Mouse (Mus musculus): ENCODE results near the gene Atp1a1.

The Atp1a1 gene

GRCm38 (mm10) chr3:101611012-101611812 lies 6.7 kb upstream of the Atp1a1 start:
- peak; percentile 45 for DNase-seq

GRCm38 (mm10) chr3:101609302-101609701 lies 4.8 kb upstream of the Atp1a1 start:
- no peak for DNase-seq

GRCm38 (mm10) chr3:101606861-101607455 lies 2.5 kb upstream of the Atp1a1 start:
- DNase-seq = no peak

- DNase-seq = no peak
Measured at GRCm38 (mm10) chr3:101605721-101606120, 1.2 kb upstream of the Atp1a1 start.

- no peak for DNase-seq
Measured at GRCm38 (mm10) chr3:101605291-101605690, 807 bp upstream of the Atp1a1 start.

- peak; percentile 95 for DNase-seq
Measured at GRCm38 (mm10) chr3:101603661-101604549, 579 bp downstream of the Atp1a1 start.

GRCm38 (mm10) chr3:101603194-101603593 lies 1.3 kb downstream of the Atp1a1 start:
- DNase-seq = peak; percentile 65

- DNase-seq = peak; percentile 61
Measured at GRCm38 (mm10) chr3:101602511-101603055, 1.9 kb downstream of the Atp1a1 start.

GRCm38 (mm10) chr3:101601687-101602086 lies 2.8 kb downstream of the Atp1a1 start:
- peak; percentile 53 for DNase-seq

- no peak for DNase-seq
Measured at GRCm38 (mm10) chr3:101601003-101601525, 3.4 kb downstream of the Atp1a1 start.

GRCm38 (mm10) chr3:101599920-101600741 lies 4.4 kb downstream of the Atp1a1 start:
- peak; percentile 48 for DNase-seq

GRCm38 (mm10) chr3:101599191-101599919 lies 5.1 kb downstream of the Atp1a1 start:
- peak; percentile 42 for DNase-seq

GRCm38 (mm10) chr3:101598231-101598905 lies 6.1 kb downstream of the Atp1a1 start:
- DNase-seq = peak; percentile 47

- peak; percentile 29 for DNase-seq
Measured at GRCm38 (mm10) chr3:101597317-101598096, 7.0 kb downstream of the Atp1a1 start.

GRCm38 (mm10) chr3:101596686-101597085 lies 7.8 kb downstream of the Atp1a1 start:
- peak; percentile 81 for DNase-seq

GRCm38 (mm10) chr3:101595866-101596630 lies 8.4 kb downstream of the Atp1a1 start:
- DNase-seq = peak; percentile 34

GRCm38 (mm10) chr3:101594982-101595381 lies 9.5 kb downstream of the Atp1a1 start:
- DNase-seq = peak; percentile 33

GRCm38 (mm10) chr3:101593266-101593651 lies 11.2 kb downstream of the Atp1a1 start:
- no peak for DNase-seq

All from cerebellum, adult 9-10 months (tissue).